Mouse (Mus musculus) midbrain, embryonic 12.5 days (tissue): ENCODE results near the gene Ophn1. TPM values are rescaled to one million over a fixed set of nuclear protein-coding genes. Genes with fewer than 3 reads are reported as not detected.

Experiments
- ATAC-seq: fragments of 200-750 bp; cut with Nextera tagmentation; 2 replicates; pipeline ENCODE4 v1.8.0; 2017; ENCODE audit warnings: low read depth, moderate TSS enrichment, moderate library complexity; ENCODE audit not compliant: low FRiP score
- H3K27ac ChIP-seq: fragments of 300-500 bp; sonication (generic); replicated peaks from 2 replicates; pipeline ENCODE4 v1.5.1; 2016; ENCODE audit warnings: mild to moderate bottlenecking
- H3K27me3 ChIP-seq: fragments of 300-500 bp; sonication (generic); 2 replicates; pipeline ENCODE4 v1.6.1; 2016; ENCODE audit warnings: mild to moderate bottlenecking
- H3K36me3 ChIP-seq: fragments of 300-500 bp; sonication (generic); 2 replicates; pipeline ENCODE4 v1.6.1; 2016
- H3K4me1 ChIP-seq: fragments of 300-500 bp; sonication (generic); 2 replicates; pipeline ENCODE4 v1.6.1; 2016
- H3K4me2 ChIP-seq: fragments of 300-500 bp; sonication (generic); replicated peaks from 2 replicates; pipeline ENCODE4 v1.6.1; 2016; ENCODE audit warnings: mild to moderate bottlenecking, moderate library complexity
- H3K4me3 ChIP-seq: fragments of 300-500 bp; sonication (generic); 2 replicates; pipeline ENCODE4 v1.5.1; 2016; ENCODE audit warnings: mild to moderate bottlenecking
- H3K9ac ChIP-seq: fragments of 300-500 bp; sonication (generic); replicated peaks from 2 replicates; pipeline ENCODE4 v1.6.1; 2016; ENCODE audit warnings: mild to moderate bottlenecking, moderate library complexity
- H3K9me3 ChIP-seq: fragments of 300-500 bp; sonication (generic); 2 replicates; pipeline ENCODE4 v1.6.1; 2016; ENCODE audit warnings: mild to moderate bottlenecking
- WGBS: fragments of 180-500 bp; shearing (Covaris S2); methylation state at CpG from one replicate; pipeline ENCODE4 v1.1.7; 2016; 5-methylcytosine and 5-hydroxymethylcytosine counted together
- polyA plus RNA-seq: library from polyadenylated mRNA; unstranded; fragments of >200 nt; fragmentation: Nextera tagmentation; extraction: Ambion mirVana; gene quantifications from 2 replicates; pipeline ENCODE4 v1.2.1, GENCODE M21; 2016

Gene Ophn1
- polyA plus RNA-seq, 1 experiment from 2014 or later: 37.3 TPM

DNA sequence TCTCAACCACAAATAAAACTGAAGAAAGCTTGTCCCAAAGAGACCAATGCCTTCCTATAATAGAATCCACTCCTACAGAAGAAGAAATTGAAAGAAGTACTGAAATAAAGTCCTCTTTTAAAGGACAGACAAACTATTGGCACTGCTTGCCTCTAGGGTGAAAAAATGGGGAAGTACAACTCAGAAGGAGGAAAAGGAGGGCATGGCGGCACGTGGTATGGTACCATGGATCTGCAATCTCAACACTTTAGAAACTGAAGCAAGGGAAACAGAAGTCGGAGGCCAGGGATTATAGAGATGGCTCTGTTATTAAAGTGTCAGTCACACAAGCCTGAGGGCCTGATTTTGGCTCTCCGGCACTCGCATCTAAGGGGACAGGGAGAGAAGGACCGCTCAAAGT is 10.5 kb downstream of the Ophn1 start:
- Histone ChIP-seq H3K9me3 (no peaks in the 10 kb centered on the region), H3K4me3 (no peak overlapping the region), H3K4me2 (no peak overlapping the region), H3K4me1 (peaks cover under 1% of the 10 kb centered on the region; the same call in 1 of the 2 replicates), H3K36me3 (no peaks in the 10 kb centered on the region), H3K27ac (no peak overlapping the region), H3K27me3 (peaks cover 4% of the 10 kb centered on the region; the same call in 1 of the 2 replicates), H3K9ac (no peak overlapping the region)
- WGBS: 88% methylated on average over 6 of the region's 6 CpGs
- no peak for ATAC-seq

DNA sequence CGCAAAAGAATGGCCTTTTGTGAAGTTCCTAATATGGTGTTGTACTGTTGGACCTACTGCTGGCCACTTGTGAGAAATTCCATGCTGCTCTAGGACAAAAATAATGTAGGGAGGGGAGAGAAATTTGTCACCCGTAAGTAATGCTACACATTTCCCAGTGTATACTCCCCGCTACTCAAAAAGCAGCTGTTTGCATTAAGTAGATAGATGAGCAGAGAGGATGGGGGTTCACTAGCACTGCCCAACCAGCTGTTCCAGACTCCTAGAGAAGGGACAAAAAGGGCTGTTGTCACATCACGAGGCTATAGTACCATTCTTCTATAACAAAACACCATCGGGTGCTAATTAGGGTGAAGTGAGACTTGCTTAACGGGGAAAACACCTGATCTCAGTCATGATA is 15.7 kb downstream of the Ophn1 start:
- 53% methylated on average over 6 of the region's 6 CpGs for whole genome bisulfite sequencing
- Histone ChIP-seq H3K27ac (no peak overlapping the region), H3K9me3 (no peaks in the 10 kb centered on the region), H3K9ac (no peak overlapping the region), H3K27me3 (peaks cover 4% of the 10 kb centered on the region; the same call in 1 of the 2 replicates), H3K4me1 (peaks cover 4% of the 10 kb centered on the region; the same call in 1 of the 2 replicates), H3K4me3 (no peak overlapping the region), H3K4me2 (no peak overlapping the region), H3K36me3 (no peaks in the 10 kb centered on the region)
- no peak for ATAC-seq

DNA sequence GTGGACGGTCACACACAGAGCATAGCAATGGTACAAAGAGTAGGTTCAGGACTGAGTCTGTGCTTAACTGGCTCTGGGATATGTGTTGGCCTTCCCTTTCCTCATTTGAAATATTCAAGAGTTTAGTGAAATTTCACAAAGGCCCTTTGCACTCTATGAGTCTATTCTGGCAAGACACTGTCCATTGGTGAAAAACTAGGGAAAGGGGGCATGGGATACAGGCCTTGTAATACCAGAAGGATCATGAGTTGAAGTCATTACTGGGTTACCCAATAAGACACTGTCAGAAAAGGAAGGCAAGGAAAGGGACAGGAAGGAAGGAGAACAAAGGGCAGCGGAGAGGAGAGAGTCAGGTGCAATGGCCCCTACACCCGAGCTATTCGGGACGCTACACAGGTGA is 16.7 kb downstream of the Ophn1 start:
- Histone ChIP-seq H3K9ac (no peak overlapping the region), H3K27me3 (no peaks in the 10 kb centered on the region), H3K27ac (no peak overlapping the region), H3K4me3 (no peak overlapping the region), H3K9me3 (no peaks in the 10 kb centered on the region), H3K36me3 (no peaks in the 10 kb centered on the region), H3K4me2 (no peak overlapping the region), H3K4me1 (peaks cover 4% of the 10 kb centered on the region; the same call in 1 of the 2 replicates)
- no peak for ATAC-seq
- WGBS: 95% methylated on average over 5 of the region's 5 CpGs

DNA sequence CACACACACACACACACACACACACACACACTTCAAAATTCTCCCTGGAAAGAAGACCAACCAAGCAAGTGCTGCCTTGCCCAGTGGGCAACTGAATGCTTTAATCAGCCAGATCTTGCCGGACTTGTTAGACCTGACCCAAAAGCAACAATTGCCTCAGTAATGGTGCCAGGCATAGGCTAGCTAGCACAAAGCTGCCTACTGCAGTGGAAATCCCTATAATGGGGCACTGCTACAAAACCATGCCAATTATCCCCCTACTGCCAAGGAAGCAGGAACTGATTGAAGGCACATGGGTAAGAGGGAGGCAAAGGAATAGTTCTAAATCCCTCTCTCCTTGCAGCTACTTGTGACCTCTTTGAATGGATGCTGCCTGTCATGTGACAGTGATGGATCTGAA is 18.8 kb downstream of the Ophn1 start:
- WGBS: 92% methylated on average over 1 of the region's 1 CpGs
- Histone ChIP-seq H3K9me3 (no peaks in the 10 kb centered on the region), H3K4me3 (no peak overlapping the region), H3K27ac (no peak overlapping the region), H3K4me2 (no peak overlapping the region), H3K27me3 (0 out of 2 replicates have a peak, but pooled peaks cover under 1% of the 10 kb centered on the region), H3K9ac (no peak overlapping the region), H3K36me3 (no peaks in the 10 kb centered on the region), H3K4me1 (peaks cover 4% of the 10 kb centered on the region; the same call in 1 of the 2 replicates)
- no peak for ATAC-seq

DNA sequence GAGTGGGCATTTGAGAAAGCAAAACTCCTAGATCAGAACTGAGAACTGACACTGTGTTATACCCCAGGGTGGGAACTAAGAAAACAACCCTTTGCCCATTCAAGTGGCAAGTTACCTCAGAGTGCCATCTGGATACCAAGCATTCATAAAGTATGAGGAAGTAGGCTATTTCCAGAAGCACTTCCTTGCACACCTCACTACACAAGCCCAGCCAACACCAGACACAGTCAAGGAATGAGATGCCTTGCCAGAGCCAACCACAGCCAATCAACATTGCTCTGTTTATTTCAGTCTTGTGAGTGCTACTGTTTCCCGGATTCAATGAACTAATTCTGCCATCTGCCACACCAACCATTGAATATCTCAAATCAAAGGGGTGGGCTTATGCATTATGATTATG is 20.3 kb downstream of the Ophn1 start:
- WGBS: 87% methylated on average over 1 of the region's 1 CpGs
- H3K4me1 ChIP-seq: peaks cover 4% of the 10 kb centered on the region; the same call in 1 of the 2 replicates
- H3K36me3 ChIP-seq: no peaks in the 10 kb centered on the region
- H3K27ac ChIP-seq: no peak overlapping the region
- H3K9me3 ChIP-seq: no peaks in the 10 kb centered on the region
- H3K9ac ChIP-seq: no peak overlapping the region
- 0 out of 2 replicates have a peak, but pooled peaks cover 3% of the 10 kb centered on the region for H3K27me3 ChIP-seq
- H3K4me2 ChIP-seq: no peak overlapping the region
- ATAC-seq: no peak
- no peak overlapping the region for H3K4me3 ChIP-seq

DNA sequence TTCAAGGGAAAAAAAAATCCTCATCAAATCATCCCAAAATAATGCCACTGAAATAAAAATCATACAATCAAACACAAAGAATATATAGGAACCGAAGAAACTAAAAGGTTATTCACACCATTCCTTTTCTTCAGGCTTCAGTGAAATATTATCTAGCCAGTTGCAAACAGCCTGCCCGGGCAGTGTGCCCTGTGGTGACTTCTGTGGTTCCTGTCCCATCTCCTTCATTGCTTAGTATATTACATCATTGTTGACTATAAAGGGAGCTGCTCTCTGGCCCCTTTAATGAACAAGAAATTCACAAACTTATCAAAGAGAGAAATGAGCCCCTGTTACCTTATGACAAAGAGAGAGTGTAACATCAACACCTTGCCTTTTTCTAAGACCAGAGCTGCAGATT is 21.1 kb downstream of the Ophn1 start:
- Histone ChIP-seq H3K9me3 (no peaks in the 10 kb centered on the region), H3K36me3 (no peaks in the 10 kb centered on the region), H3K4me1 (no peaks in the 10 kb centered on the region), H3K9ac (no peak overlapping the region), H3K4me2 (no peak overlapping the region), H3K4me3 (no peak overlapping the region), H3K27ac (no peak overlapping the region), H3K27me3 (0 out of 2 replicates have a peak, but pooled peaks cover 3% of the 10 kb centered on the region)
- WGBS: 83% methylated on average over 2 of the region's 2 CpGs
- ATAC-seq: no peak

DNA sequence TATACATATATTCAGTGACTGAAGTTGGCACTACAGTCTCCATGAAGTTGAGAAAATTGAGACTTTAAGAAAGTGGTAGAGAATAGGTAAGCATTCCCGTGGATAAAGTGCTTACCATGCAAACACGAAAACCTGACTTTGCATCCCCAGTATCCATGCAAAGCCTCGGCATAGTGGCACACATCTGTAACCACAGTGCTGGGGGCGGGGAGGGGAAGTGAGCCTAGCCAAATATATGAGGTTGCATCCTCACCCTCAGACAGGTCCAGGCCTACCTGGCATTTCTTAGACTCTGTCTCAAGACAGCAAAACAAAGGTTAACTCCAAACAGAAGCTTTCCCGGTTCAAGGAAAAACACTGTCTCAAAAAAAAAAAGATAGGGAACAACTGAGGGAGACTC is 21.7 kb downstream of the Ophn1 start:
- ATAC-seq: no peak
- no peak overlapping the region for H3K4me2 ChIP-seq
- H3K4me1 ChIP-seq: no peaks in the 10 kb centered on the region
- H3K36me3 ChIP-seq: no peaks in the 10 kb centered on the region
- H3K27ac ChIP-seq: no peak overlapping the region
- 83% methylated on average over 5 of the region's 5 CpGs for WGBS
- H3K9me3 ChIP-seq: no peaks in the 10 kb centered on the region
- 0 out of 2 replicates have a peak, but pooled peaks cover 3% of the 10 kb centered on the region for H3K27me3 ChIP-seq
- H3K9ac ChIP-seq: no peak overlapping the region
- H3K4me3 ChIP-seq: no peak overlapping the region

DNA sequence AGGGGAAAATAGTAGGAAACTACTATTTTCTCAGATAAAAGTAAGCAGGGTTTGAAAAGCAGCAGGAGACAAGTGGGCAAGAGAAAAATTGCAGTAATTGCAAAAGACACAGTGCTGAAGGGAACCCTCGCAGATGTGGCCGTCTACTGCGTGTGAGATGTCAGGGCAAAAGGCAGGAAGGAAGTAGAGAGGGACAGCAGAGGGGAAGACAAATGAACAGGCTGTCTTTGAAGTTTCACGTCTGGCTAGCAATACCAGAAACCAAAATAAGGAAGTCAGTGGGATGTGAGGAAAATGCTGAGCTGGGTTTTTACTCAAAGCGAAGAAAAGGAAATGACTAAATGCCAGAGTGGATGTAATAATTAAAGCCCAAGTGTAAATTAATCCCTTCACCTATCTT is 30.7 kb downstream of the Ophn1 start:
- ATAC-seq: no peak
- H3K4me2 ChIP-seq: no peak overlapping the region
- no peaks in the 10 kb centered on the region for H3K4me1 ChIP-seq
- H3K4me3 ChIP-seq: no peak overlapping the region
- no peaks in the 10 kb centered on the region for H3K36me3 ChIP-seq
- H3K27me3 ChIP-seq: no peaks in the 10 kb centered on the region; the same call in 1 of the 2 replicates
- 73% methylated on average over 5 of the region's 5 CpGs for WGBS
- no peak overlapping the region for H3K27ac ChIP-seq
- H3K9me3 ChIP-seq: no peaks in the 10 kb centered on the region
- no peak overlapping the region for H3K9ac ChIP-seq

DNA sequence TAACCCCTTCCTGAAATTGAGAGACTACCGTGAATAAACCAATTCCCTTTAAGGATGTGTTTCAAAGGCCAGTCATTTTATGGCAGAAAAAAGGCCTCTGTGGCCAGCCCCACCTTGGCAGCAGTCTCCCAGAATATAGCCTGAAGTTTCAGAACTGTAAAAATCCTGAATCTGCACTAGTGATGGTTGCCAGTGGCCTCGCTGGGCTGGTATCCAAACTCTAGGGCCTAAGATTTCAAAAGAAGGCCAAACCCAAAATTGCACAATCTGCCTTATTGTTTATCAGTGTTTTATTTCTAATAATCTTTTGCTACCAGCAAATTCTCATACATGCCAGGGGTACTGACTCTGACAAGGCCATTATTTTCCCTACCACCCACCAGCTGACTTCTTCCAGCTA is 34.8 kb downstream of the Ophn1 start:
- Histone ChIP-seq H3K27me3 (no peaks in the 10 kb centered on the region; the same call in 1 of the 2 replicates), H3K9me3 (no peaks in the 10 kb centered on the region), H3K9ac (no peak overlapping the region), H3K4me2 (no peak overlapping the region), H3K4me1 (no peaks in the 10 kb centered on the region), H3K27ac (no peak overlapping the region), H3K36me3 (no peaks in the 10 kb centered on the region), H3K4me3 (no peak overlapping the region)
- no peak for ATAC-seq
- 93% methylated on average over 2 of the region's 2 CpGs for WGBS

DNA sequence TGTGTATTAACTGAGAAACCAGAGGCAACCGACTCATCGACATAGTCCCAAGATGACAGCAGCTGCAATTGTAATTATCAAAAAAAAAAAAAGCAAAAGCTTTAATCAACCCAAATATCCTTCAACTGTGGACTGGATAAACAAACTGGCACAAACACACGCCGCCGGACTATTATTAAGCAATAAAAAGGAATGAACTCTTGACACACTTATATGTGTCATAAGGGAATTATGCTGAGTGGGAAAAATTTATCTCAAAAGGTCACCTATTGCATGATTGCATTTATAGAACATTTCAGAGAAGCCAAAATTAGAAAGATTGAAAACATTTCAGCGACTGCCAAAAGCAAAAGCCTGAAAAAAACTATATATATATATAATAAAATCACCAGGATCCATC is 40.0 kb downstream of the Ophn1 start:
- Histone ChIP-seq H3K9me3 (no peaks in the 10 kb centered on the region), H3K27me3 (peaks cover 13% of the 10 kb centered on the region; the same call in 1 of the 2 replicates), H3K4me2 (no peak overlapping the region), H3K27ac (no peak overlapping the region), H3K4me1 (no peaks in the 10 kb centered on the region), H3K36me3 (no peaks in the 10 kb centered on the region), H3K4me3 (no peak overlapping the region), H3K9ac (no peak overlapping the region)
- 91% methylated on average over 6 of the region's 6 CpGs for WGBS
- ATAC-seq: no peak

DNA sequence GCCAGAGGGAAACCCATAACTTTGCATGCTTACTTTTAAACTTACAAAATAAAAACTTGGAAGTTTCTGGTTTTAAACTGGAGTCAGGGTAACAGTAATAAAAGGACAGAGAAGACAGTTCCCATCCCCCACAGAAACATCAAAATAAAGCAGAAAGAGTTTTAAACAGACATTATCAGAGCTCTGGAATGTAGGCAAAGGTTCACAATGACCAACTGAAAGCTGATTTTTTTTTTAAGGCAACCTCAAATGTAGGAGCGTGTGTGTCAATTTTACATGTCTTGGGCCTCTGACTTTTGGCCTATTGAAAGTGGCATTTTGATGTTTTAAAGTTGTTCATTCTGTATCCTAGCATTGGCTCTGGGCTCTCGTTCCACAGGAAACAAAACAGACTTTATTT is 49.2 kb downstream of the Ophn1 start:
- Histone ChIP-seq H3K4me2 (no peak overlapping the region), H3K9ac (no peak overlapping the region), H3K27me3 (no peaks in the 10 kb centered on the region), H3K9me3 (no peaks in the 10 kb centered on the region), H3K4me1 (no peaks in the 10 kb centered on the region), H3K27ac (no peak overlapping the region), H3K4me3 (no peak overlapping the region), H3K36me3 (no peaks in the 10 kb centered on the region)
- 71% methylated on average over 2 of the region's 2 CpGs for WGBS
- no peak for ATAC-seq

DNA sequence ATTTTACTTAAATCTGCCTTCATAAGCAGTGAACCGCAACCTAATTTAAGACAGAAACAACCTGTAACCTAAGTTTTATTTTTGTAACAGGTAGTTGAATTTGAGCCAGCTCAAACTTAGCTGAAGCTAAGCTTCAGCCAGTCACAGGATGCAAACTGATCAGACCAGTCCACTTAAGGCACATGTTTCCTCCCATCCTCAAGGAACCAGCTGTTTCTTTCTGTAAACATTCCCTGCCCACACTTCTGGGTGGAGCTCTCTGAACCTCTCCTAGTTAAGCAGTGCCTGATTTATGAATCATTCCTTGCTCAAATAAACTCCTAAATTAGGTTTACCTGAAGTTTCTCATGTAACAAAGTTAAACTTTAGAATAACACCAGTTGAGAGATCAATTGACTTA is 54.8 kb downstream of the Ophn1 start:
- 97% methylated on average over 1 of the region's 1 CpGs for WGBS
- H3K27me3 ChIP-seq: 0 out of 2 replicates have a peak, but pooled peaks cover 3% of the 10 kb centered on the region

DNA sequence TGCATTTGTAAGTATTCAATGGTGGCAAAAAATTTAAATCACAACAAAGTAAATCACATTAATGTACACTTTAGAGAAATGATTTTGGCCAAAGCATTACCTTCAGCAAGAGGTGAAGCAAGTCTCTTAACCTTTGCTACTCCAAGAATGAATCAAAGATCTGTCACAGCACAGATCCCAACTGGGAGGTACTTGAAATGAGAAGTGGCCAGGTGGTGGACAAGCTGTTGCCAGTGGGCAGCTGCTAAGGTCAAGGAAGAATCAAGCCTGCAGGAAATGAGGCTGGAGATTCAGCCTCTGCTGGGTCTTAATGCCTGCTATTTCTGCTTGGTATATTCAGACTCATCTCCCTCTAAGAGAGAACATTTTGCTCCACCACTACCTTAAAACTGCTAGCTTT is 87.0 kb downstream of the Ophn1 start:
- H3K27me3 ChIP-seq: no peaks in the 10 kb centered on the region
- no peak overlapping the region for H3K4me3 ChIP-seq
- no peak overlapping the region for H3K4me2 ChIP-seq
- no peak for ATAC-seq
- no peaks in the 10 kb centered on the region for H3K36me3 ChIP-seq
- H3K9me3 ChIP-seq: no peaks in the 10 kb centered on the region
- H3K4me1 ChIP-seq: no peaks in the 10 kb centered on the region
- H3K27ac ChIP-seq: no peak overlapping the region
- no peak overlapping the region for H3K9ac ChIP-seq

More for the DNA sequence above, 54.8 kb downstream of the Ophn1 start:
- H3K4me3 ChIP-seq: no peak overlapping the region
- no peak for ATAC-seq
- no peaks in the 10 kb centered on the region for H3K4me1 ChIP-seq
- H3K4me2 ChIP-seq: no peak overlapping the region
- no peak overlapping the region for H3K27ac ChIP-seq
- no peaks in the 10 kb centered on the region for H3K36me3 ChIP-seq
- no peak overlapping the region for H3K9ac ChIP-seq
- no peaks in the 10 kb centered on the region for H3K9me3 ChIP-seq
